Mouse (Mus musculus) natural killer cell, adult 2 months (primary cell): ENCODE results near the gene Myd88.
"Not testable (repeated sequence)": the region's sequence is repeated elsewhere in the genome, so short reads cannot be mapped to it uniquely, and the experiment has no call there.

Experiments used
- DNase-seq, 2 experiments: peaks; one replicate each; pipeline ENCODE4 v3.0.0; 2022; ENCODE audit warnings: low spot score in 2 of 2

Myd88 gene

DNA sequence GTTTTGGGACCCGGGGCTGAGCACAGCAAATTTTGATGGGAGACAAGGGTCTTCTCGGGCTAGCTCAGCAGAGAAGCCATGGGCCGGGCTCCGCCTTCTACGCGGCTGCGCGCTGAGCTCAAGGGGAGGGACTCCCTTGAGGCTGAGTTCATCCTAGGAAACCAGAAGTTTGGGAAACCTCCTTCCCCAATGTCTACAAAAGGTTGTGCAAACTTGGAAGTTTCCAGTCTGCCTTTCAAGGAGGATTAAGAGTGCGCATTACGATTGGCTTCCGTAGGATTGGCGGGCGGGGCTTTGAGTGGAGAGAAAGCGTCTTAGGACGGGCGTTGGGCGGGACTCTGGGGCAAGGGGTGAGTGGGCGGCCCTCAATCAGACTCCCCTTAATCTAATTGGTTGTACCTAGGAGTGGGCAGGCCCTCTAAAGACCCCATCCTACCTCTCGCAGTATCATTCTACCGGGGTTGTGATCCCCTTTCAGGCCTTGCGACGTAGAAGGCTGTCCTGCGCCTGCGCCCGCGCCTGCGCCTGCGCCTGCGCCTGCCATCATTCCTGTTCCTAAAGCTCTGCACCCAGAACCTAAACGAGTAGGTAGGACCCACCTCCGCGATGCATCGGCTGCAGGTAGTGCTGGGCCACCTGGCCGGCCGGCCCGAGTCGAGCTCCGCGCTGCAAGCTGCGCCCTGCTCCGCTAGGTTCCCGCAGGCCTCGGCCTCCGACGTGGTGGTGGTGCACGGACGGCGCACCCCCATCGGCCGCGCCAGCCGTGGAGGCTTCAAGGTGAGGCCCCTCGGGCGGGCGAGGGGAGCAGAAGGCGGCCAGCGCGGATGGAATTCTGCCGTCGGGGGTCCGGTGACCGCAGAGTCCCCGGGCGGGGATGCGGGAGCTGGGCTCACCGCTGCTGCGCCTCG lies at the start of gene Myd88:
Gene Myd88 (minus strand): TSS at position 503 of the 908 bp plus-strand sequence.
- peak; percentile 87 to 89 for DNase-seq

GRCm38 (mm10) chr9:119390214-119390613 lies 49.0 kb upstream of the Myd88 start:
- DNase-seq: no peak

DNA sequence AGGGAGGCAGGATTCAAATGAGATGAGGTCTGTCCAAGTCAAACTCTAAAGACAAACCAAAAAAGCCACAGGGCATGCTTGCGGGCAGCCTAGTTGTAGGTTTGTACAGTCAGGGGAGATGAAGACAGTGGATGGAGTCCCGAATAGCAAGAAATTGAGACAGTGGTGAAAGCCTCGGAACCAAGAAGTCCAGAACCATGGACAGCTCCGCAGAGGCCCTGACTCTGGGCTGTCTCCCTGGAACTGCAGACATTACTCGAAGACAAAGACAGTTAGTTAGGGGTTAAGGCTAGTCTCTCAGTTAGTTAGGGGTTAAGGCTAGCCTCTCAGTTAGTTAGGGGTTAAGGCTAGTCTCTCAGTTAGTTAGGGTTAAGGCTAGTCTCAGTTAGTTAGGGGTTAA lies 47.7 kb upstream of the Myd88 start:
- no peak for DNase-seq

DNA sequence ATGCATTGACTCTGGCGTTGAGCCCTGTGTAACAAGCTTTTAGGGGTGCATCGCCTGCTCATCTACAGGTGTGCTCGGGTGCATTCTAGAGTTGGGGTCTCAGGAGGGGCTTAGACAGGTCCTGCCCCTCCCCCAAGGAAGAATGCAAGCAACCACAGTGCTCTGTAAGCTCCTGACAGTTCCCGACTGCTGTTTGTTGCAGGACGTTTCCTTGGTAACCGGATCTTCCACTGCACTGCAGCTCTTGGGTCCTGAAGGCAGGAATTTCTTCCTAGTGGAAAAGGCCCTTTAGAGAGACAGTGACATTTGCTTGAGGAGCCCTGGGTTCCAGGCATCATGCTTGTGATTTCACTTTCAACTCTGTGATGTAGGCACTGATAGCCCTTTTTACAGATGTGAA lies 41.4 kb upstream of the Myd88 start:
- no peak for DNase-seq

- DNase-seq: no peak
These were observed 37.0 kb upstream of the Myd88 start for GRCm38 (mm10) chr9:119378231-119378630.

GRCm38 (mm10) chr9:119375556-119375955 lies 34.3 kb upstream of the Myd88 start:
- DNase-seq: no peak

DNA sequence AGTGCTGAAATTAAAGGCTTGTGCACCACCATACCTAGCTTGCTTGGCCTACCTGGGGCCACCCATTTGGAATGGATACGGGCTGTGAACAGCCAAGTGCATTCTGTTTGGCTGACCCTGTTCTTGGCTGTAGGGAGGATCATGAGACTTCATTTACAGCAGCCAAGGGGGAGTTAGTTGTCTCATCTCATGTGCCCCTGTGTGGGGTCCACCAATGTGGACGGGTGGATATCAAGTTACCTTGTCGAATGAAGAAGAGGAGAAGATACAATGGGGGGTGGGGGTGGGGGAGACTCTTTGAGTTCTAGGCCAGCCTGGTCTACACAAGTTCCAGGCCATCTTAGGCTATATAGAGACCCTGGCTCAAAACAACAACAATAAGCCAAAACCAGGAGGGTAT lies 33.8 kb upstream of the Myd88 start:
- DNase-seq: no peak

GRCm38 (mm10) chr9:119371251-119371650 lies 30.0 kb upstream of the Myd88 start:
- DNase-seq: no peak

GRCm38 (mm10) chr9:119370770-119371169 lies 29.6 kb upstream of the Myd88 start:
- not testable (repeated sequence) for DNase-seq

DNA sequence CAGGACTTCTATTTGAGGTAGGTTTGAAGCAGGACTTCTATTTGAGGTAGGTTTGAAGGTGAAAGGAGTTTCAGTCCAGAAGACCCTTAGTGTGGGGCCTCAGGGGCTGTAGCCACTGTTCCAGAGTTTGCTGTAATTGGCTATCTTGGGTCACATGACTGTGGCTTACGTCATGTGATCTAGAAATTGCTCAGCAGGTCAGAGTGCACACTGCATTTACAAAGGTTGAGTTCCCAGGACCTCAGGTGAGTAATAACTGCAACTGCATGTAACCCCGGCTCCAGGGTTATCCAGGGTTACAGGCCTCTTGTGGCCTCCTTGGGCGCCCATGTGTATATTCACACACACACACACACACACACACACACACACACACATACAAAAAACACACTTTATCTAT lies 27.2 kb upstream of the Myd88 start:
- DNase-seq: no peak

DNA sequence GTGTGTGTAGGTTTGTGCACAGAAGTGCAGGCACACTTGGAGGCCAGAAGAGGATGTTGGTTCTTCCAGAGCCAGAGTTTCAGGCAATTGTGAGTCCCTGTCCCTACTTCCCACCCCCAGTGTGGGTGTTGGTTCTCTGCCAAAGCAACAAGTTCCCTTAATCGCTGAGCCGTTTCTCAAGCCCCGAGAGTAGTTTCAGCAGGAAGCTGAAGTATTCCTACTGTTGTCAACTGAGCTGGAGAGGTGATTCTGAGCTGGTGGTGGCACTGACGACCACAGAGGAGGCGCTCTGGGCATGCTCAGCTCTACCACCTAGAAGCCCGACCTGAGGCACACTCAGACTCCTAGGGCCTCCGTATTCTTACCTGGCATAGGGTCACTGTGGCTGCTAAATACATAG lies 24.1 kb upstream of the Myd88 start, which contains the start of gene Slc22a14:
Gene Slc22a14 (minus strand): TSS at position 270 of the 400 bp plus-strand sequence.
- DNase-seq: no peak

GRCm38 (mm10) chr9:119363229-119363628 lies 22.0 kb upstream of the Myd88 start:
- no peak for DNase-seq

GRCm38 (mm10) chr9:119361416-119361815 lies 20.2 kb upstream of the Myd88 start:
- DNase-seq: no peak

GRCm38 (mm10) chr9:119358058-119358429 lies 16.8 kb upstream of the Myd88 start:
- DNase-seq: no peak

GRCm38 (mm10) chr9:119357331-119358057 lies 16.3 kb upstream of the Myd88 start, which contains the start of gene Xylb:
Gene Xylb, plus strand, starts transcription at chr9:119357381.
- DNase-seq: peak; percentile 73 to 87

DNA sequence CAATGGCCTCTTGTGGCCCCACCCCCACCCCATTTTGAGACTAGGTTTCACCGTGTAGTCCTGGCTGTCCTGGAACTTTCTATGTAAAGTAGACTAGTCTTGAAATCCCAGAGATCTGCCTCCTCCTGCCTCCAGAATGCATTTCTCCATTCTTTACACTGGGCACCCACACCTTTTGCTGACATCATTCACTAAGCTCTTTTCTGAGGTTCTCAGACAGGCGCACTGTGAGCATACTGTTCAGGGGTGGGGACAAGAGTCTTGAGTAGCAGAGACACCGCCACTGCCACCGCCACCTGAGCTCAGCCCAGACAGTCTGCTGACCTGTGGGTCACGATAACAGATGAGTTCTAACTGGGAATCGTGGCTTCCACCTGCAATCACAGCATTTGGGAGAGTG lies 14.7 kb upstream of the Myd88 start:
- DNase-seq: no peak

DNA sequence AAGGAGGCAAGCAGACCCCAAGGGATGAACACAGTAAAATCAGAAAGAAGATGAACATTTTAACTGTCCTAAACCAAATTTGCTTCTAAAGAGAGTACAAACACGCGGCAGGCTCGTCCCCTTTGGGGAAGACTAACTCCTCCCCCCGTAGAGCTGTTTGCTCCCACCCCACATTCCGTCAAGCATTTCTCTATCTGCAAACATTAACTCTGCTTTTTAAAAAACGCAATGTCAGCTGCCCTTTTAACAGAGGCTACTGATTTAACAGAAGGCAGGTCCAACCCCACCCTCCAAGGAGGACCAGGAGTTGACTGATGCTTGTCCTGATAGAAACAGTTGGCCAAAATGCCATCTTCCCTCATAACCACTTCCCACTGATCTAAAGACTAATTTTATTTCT lies 12.7 kb upstream of the Myd88 start:
- no peak for DNase-seq

- peak; percentile 52 to 76 for DNase-seq
These were observed 10.8 kb upstream of the Myd88 start for GRCm38 (mm10) chr9:119352060-119352459.

DNA sequence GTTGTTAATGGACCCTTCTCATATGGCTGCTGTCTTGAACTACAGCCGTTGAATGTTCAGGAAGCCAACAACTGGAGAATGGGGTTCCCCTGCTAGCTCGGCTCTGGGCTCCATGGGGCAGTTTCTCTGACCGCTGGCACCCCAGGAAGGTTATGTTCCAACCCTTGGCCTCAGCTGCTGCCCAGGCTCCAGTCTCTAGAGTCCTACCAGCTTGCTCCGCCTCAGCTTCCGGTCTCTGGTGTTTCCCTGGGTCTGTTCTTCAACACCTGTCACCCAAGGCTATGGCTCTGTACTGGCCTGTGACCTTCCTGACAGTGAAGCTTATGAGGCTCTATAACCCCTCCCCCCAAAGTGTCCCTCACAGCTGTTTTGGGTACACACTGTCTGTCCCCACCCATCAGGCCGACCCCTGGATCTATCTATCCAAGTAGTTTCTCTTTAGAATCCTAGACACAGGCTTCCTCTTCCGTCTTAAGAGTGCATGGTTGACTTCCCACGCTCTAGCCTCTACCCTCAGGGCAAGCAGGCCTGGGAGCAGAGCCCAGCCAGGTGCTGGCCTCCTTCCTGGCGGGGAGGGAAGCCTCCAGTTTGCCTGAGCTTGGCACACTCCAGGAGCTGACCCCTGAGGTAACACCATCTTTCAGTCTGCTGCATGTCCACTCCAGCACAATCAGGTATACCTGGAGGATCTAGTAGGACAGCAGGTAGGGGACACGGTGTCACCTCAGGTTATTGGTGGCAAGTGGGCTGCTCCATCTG lies 9.9 kb upstream of the Myd88 start:
- DNase-seq: no peak

DNA sequence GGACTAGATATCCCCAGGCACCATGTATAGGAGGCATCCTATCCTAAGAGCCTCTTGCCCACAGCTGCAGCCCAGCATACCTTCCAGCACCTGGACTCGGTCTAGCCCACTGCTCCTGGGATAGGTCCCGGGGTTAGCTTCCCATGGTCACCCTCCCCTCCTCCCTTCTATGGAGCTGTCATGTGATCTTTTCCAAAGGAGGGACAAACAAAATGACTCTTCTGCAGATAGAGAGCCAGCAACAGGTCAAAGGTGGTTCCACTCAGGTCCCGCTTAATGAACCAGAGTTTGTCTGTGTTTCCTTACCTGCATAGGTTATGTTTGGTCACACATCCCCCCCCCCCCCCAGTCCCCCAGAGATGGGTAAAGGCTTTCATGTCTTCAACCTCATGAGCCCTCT lies 9.3 kb upstream of the Myd88 start:
- no peak for DNase-seq

GRCm38 (mm10) chr9:119346376-119346775 lies 5.2 kb upstream of the Myd88 start:
- DNase-seq: no peak

DNA sequence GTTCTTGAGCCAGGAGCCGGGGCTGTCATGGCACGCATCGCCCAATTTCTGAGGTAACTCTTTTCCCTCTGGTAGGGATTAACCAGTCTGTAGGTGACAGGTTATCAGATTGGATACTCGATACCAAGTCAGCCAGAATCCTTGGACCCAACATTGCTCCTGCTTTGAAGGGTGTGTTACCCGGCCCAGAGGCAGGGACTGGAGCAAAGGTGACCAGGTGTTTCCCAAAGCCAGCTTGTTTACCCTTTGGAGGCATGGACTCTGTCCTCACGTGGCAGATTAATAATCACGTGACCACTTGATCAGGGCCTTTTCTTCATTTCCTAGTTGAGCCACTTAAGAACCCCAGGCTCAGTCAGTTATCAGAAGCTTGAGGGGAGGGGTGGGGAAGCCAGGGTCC lies 1.5 kb upstream of the Myd88 start:
- no peak for DNase-seq
